Mouse (Mus musculus) megakaryocyte, embryonic 14.5 days (primary cell): ENCODE measurements around the gene Whrn.

Experiments
- FLI1 ChIP-seq: IDR thresholded peaks from 2 replicates; pipeline ENCODE4 v1.6.1; 2012; ENCODE audit warnings: low read length, inconsistent platforms, mixed read lengths
- GATA1 ChIP-seq: IDR thresholded peaks from 3 replicates; pipeline ENCODE4 v1.6.1; 2012; ENCODE audit warnings: mixed read lengths, low read length, inconsistent platforms, borderline replicate concordance

DNA sequence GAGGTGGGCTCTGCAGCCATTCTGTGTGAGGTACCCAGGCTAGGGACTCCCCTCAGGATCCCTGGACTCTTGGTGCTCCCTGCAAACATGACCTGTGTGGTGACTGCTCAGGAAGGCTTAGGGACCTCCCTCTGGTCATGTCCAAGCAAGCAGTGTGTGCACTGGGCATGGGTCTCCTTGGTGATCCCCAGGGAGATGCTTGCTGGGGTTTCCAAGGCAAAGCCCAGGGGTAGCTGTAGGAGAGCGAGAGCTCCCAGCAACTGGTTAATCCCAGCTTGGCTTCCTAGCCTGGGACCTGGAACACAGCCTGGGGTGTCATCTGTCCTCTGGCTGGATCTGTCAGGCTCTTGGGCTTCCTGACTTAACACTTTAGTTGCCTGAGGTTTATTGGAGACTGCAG, 120.4 kb downstream of the Whrn start:
- TF ChIP-seq FLI1 (no peak), GATA1 (no peak)
